Mouse (Mus musculus): Measurements from ENCODE around the gene Ear10. TPM values are rescaled to one million over a fixed set of nuclear protein-coding genes. Genes with fewer than 3 reads are reported as not detected.

Gene Ear10
- polyA plus RNA-seq (2012; rRNA removed; ENCODE audit: low replicate concordance) = not detected in 2 replicates

DNA sequence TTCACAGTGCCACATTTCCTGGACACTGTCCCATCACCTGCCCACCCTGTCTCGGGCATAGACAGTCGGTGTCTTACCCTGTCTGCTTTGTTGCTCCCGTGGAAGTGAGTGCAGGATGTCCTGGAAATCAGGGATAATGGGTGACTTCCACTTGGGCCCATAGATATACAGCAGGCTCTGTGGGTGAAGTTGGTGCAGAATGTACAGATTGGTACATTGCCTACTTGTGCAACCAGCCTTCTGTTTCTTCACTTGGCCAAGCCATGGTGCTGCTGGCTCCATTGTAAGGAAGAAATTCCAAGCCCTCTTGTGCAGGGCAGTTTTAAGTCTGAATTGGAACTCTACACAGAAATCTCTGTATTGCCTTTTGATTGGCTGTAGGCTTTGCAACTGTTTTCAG is at the start of gene Ear10:
Gene Ear10, minus strand, starts transcription at position 101 of the 400 bp plus-strand sequence.

DNA sequence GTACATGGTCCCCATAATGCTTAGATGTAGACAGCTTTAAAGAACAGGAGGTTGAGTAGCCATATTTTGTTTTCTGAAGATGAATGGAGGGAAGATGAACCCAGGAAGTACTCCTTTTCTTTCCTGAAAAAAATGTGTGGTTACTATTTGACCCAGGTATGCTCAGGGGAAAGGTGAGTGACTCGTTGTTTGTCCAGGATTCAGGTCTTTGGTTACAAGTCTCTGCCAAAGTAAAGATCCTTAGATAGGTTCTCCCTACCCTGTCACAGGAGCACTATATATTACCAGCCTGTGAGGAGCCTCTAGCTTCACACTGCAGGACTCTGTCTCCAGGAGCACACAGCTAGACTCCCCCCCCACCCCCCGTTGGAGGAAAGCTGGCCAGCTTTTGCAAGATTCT is 33.4 kb upstream of the Ear10 start, which contains the start of gene Ang5:
Gene Ang5, plus strand, starts transcription at position 301 of the 400 bp plus-strand sequence.

DNA sequence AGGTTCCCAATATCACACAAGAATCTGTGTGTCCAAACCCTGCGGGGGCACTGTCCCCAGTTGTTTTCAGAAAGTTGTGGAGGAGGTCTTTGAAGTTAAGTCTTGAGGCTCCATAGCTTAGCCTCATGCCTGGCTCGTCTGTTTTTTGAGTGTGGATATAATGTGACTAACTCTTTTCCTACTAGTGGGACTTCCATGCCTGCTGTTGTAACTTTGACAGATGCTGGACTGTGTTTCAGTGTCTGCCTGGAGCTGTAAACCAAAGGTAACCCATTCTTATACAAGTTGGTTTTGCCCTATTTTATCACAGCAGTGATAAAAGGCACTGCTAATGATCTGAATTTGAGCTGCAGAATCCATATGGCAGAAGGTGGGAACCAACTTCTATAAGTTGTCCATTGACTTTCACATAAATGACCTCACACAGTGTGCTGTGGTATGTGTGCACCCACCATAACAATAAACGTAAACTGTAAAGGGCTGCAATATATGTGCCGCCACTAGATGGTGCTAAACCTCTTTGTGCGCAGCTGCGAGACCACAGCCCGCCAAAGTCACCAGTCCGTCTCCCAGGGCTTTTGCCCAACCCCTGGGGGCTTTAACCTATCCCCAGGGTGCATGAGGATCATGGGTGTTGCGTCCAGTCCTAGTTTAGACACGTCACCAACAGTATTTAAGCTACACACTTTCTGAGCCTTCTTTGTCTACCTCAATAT is 1.5 kb upstream of the Ear10 start, which contains the start of gene Gm8113:
Gene Gm8113, plus strand, starts transcription at position 703 of the 716 bp plus-strand sequence.

DNA sequence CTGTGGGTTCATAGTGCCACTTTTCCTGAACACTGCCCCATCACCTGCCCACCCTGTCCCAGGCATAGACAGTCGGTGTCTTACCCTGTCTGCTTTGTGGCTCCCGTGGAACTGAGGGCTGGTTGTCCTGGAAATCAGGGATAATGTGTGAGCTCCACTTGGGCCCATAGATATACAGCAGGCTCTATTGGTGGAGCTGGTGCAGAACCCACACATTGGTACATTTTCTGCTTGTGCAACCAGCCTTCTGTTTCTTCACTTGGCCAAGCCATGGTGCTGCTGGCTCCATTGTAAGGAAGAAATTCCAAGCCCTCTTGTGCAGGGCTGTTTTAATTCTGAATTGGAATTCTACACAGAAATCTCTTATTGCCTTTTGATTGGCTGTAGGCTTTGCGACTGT is 47.9 kb downstream of the Ear10 start, which contains the start of gene Ear1:
Gene Ear1, minus strand, starts transcription at position 101 of the 400 bp plus-strand sequence.

Other genes with a start within 250 kb of the Ear10 start
- gene Gm8165, start 246.4 kb downstream of the Ear10 start, polyA plus RNA-seq (2012; rRNA removed; ENCODE audit: low replicate concordance) = not detected in 2 replicates
- 0.45 TPM in 1 of 2 replicates, not detected in the other for gene Gm7324, start 225.7 kb downstream of the Ear10 start, polyA plus RNA-seq (2012; rRNA removed; ENCODE audit: low replicate concordance)
- gene Gm16506, start 196.1 kb downstream of the Ear10 start, polyA plus RNA-seq (2012; rRNA removed; ENCODE audit: low replicate concordance) = not detected in 2 replicates
- gene Gm6526, start 175.7 kb downstream of the Ear10 start, polyA plus RNA-seq (2012; rRNA removed; ENCODE audit: low replicate concordance) = not detected in 2 replicates
- not detected in 2 replicates for gene Gm8180, start 138.8 kb downstream of the Ear10 start, polyA plus RNA-seq (2012; rRNA removed; ENCODE audit: low replicate concordance)
- gene Ear1, start 48.0 kb downstream of the Ear10 start, polyA plus RNA-seq (2012; rRNA removed; ENCODE audit: low replicate concordance) = 0.26 and 0.82 TPM in 2 replicates
- 1.5 and 5.7 TPM in 2 replicates for gene Gm8113, start 1.8 kb upstream of the Ear10 start, polyA plus RNA-seq (2012; rRNA removed; ENCODE audit: low replicate concordance)
- gene Ang5, start 33.5 kb upstream of the Ear10 start, polyA plus RNA-seq (2012; rRNA removed; ENCODE audit: low replicate concordance) = not detected in 2 replicates
- not detected in 2 replicates for gene Ang6, start 78.7 kb upstream of the Ear10 start, polyA plus RNA-seq (2012; rRNA removed; ENCODE audit: low replicate concordance)
- gene Ear2, start 179.1 kb upstream of the Ear10 start, polyA plus RNA-seq (2012; rRNA removed; ENCODE audit: low replicate concordance) = 23.7 and 46.9 TPM in 2 replicates
- gene Gm3327, start 200.3 kb upstream of the Ear10 start, polyA plus RNA-seq (2012; rRNA removed; ENCODE audit: low replicate concordance) = not detected in 2 replicates